Mouse (Mus musculus) embryonic stem cell, embryonic (primary cell): ENCODE measurements around the gene Rab6b.

Experiments
- CTCF ChIA-PET, 4 experiments: fragments of 300-600 bp in 2 of 4; fragments of 350-600 bp in 2 of 4; sonication (Branson Sonifier 250); formaldehyde crosslinking; loops; one replicate each; lab custom pipeline; 2022; ENCODE audit warnings: inconsistent platforms in 2 of 4; lab: Charles Lee
- POLR2A ChIA-PET, 4 experiments: fragments of 300-600 bp in 2 of 4; fragments of 350-600 bp in 2 of 4; sonication (Branson Sonifier 250); formaldehyde crosslinking; loops; one replicate each; lab custom pipeline; 2022; ENCODE audit warnings: antibody characterized with exemption in 4 of 4, inconsistent platforms in 1 of 4; lab: Charles Lee

Gene Rab6b

DNA sequence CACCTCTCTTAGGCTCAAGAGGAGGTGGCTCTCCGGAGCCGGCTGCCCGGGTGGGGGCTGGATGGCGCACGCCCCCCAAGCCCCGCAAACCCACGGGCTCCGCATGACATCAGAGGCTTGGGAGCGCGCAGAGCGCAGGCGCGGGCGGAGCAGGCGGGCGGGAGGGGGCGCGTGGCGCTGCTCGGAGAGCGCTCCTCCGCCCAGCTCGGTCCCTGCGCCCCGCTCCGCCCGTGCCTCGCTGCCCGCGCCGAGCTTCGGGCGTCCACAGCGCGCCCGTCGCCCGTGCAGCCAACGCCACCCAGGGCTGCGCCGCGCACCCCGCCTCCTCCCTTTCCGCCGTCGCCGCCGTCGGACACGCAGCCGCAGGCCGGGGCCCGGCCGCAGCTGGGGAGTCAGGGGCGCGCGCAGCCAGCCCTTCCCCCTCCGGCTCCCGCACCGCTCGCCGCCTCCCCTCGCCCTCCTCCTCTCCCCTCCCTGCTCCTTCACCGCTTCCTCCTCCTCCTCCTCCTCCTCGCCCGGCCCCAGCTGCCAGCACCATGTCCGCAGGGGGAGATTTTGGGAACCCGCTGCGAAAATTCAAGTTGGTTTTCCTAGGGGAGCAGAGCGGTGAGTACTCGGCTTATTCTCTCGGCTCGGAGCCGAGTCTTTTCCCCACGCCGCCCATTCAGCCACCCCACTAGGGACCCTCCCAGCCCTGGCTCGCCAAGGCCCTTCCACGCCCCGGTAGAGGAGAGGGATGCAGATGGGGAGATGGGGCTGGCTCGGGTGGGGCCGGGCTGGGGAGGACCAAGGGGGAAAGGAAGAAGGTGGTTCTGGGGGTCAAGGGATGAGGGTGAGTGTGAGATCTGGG is at the start of gene Rab6b:
Gene Rab6b, plus strand, starts transcription at position 167 of the 850 bp plus-strand sequence.
- POLR2A ChIA-PET = interaction anchor here in 3 of 4 experiments (0.6 to 4.7 kb wide), 13 partner anchors 11 to 188 kb away, joined by 3 to 40 read pairs (median 4); no protein-coding TSS in a partner anchor
- CTCF ChIA-PET = interaction anchor here in 3 of 4 experiments (0.5 to 1.9 kb wide), 9 partner anchors 19 to 522 kb away, joined by 3 to 7 read pairs (median 3); no protein-coding TSS in a partner anchor

DNA sequence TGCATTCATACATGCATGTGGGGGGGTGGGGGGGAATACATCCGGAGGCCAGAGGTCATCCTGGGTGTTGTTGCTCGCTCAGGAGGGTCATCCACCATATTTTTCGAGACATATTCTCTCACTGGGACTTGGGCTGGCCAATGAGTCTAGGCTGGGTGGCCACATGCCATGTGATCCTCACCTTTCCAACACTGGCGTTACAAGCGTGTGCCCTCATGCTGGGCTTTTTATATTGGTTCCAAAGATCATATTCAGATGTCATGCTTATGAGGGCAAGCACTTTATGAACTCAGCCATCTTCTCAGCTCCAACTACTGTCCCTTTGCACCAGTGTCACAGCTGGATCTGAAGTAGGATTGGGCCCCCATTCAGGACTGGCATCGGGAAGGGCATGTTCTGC is 48.0 kb upstream of the Rab6b start:
- POLR2A ChIA-PET = interaction anchor here in 1 of 4 experiments (0.9 to 1.4 kb wide), 2 partner anchors 35 to 58 kb away, joined by 3 to 4 read pairs; no protein-coding TSS in a partner anchor
- CTCF ChIA-PET = interaction anchor here in 1 of 4 experiments (1.4 kb wide), 1 partner anchor 16 kb away, joined by 3 read pairs; no protein-coding TSS in a partner anchor

DNA sequence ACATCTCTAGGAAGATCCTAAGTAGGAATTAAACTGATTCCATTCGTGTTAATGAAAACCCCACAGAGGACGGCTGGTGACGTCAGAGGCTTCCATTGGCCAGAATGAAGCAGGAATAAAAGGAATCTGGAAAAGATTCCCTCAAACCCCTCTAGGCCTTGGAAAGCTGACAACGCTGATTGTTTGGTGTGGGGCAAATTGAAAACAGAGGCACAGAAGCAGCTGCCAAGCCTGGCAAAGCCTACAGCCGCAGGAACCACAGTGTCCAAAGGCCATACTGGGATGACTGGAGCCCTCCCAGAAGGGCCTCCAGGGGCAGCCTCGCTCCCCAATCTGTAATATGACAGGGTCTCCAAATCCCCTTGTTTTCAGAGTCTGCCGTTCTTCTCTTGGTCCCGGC is 44.7 kb upstream of the Rab6b start:
- CTCF ChIA-PET = no interaction called here
- POLR2A ChIA-PET = no interaction called here

DNA sequence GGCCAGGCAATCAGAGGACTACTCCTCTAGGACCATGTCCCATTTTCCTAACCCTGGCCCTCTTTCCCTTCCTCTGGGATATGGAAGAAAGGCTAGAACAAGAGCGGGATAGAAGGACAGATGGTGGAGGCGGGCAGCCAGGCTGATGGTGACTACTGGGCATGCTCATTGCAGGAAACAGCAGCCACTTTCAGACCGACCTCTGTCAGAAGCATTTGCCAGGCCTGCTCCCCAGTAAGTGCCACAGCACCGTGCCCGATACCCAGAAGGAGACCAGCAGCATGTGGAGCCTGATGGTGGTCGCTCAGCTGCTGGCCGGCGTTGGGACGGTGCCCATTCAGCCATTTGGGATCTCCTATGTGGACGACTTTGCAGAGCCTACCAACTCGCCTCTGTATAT is 43.9 kb upstream of the Rab6b start:
- ChIA-PET CTCF (no interaction called here), POLR2A (interaction anchor here in 1 of 4 experiments (0.6 to 1.1 kb wide), 2 partner anchors 29 to 273 kb away, joined by 3 to 4 read pairs; no protein-coding TSS in a partner anchor)

DNA sequence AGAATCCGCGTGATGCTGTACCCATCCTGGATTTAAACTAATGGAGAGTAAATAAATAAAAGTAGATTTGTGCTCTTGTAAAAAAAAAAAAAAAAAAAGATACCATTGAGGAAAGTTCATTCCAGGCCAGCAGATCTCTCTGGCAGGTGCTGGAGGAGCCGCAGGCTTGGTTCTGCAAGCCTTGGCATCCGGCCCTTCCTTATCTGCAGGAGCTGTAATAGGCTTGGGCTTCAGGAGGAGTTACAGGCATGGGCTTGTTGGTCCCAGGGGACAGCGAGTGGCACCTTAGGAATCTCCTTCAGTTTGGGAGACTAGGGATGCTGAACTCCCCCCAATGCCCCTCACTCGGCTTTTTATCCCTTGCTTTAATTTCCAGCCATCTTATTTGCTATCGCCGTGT is 42.8 kb upstream of the Rab6b start:
- ChIA-PET POLR2A (interaction anchor here in 1 of 4 experiments (1.6 kb wide), 1 partner anchor 9 kb away, joined by 4 read pairs; no protein-coding TSS in a partner anchor), CTCF (no interaction called here)

DNA sequence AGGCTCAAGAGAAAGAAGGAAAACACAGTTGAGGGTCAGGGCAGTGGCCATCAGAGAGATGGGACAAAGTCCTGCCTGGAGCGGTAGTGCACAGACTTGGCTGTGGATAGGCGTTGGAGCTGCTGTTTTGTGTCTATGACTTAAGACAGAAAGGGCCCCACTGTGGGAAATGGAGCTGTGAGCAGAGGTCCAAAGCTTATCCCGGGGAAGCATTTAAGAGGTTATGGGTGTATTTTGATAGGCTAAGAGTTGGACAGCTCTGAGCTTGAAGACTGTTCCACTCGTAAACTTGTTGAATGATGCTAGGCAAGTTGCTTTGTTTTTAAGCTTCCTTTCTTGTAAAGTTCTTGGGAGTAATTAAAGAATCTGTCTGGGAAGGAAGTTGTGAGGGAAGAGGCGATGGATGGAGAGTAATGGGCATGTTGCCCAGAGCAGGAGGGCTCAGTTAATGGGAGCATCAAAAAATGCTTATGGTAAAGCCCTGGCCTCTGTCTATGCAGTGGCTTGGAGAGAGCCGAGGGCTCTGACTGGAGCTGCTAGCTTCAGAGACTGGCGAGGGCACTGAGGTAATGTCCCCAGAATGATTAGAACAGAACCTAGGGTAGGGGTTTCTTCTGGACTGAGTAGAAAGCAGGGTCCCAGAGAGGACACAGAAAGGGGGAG is 39.9 kb upstream of the Rab6b start:
- POLR2A ChIA-PET = interaction anchor here in 1 of 4 experiments (1.1 to 1.4 kb wide), 2 partner anchors 10 to 110 kb away, joined by 3 to 4 read pairs; no protein-coding TSS in a partner anchor
- CTCF ChIA-PET = no interaction called here

DNA sequence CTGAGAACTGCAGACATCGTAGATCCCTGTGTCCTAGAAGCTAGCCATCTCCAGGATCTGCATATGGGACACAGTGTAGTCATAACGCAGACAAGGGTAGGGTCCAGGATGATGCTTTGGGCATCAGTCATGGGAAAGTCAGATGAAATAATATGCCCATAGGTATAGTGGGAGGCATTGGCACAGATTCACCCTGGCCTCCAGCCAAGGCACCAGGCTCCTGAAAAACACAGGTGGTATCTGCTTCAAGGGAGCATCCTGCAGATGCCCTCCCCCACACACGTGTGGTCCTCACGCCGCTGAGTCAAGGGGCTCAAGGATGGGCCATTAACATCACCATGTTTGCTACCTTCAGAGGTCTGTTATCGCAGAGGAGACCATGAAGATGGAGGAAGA is 39.4 kb upstream of the Rab6b start:
- CTCF ChIA-PET = no interaction called here
- POLR2A ChIA-PET = interaction anchor here in 1 of 4 experiments (1.1 to 1.4 kb wide), 2 partner anchors 10 to 110 kb away, joined by 3 to 4 read pairs; no protein-coding TSS in a partner anchor

DNA sequence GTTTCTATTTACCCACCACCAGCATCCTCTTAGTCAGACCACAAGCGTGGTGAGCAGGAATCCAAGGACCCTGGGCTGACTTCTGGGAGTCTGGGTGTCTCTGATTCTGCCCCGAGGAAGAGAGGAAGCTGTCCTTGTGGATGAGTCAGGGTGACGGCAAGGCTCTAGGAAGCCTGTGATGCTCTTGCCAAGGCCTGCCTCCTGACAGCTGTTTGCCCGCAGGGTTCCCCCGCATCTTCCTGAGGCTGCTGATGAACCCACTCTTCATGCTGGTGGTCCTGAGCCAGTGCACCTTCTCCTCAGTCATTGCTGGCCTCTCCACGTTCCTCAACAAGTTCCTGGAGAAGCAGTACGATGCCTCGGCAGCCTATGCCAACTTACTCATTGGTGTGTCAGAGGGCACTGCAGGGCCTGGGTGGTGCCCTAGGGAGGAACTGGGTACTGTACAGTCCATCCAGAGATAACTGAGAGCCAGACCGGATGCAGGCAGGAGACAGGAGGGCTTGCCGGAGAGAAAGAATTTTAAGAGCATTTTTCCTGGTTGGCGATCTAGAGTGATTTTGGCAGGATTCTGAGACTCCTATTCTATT is 38.6 kb upstream of the Rab6b start:
- ChIA-PET CTCF (interaction anchor here in 1 of 4 experiments (1.0 kb wide), 1 partner anchor 440 kb away, joined by 3 read pairs; no protein-coding TSS in a partner anchor), POLR2A (no interaction called here)

DNA sequence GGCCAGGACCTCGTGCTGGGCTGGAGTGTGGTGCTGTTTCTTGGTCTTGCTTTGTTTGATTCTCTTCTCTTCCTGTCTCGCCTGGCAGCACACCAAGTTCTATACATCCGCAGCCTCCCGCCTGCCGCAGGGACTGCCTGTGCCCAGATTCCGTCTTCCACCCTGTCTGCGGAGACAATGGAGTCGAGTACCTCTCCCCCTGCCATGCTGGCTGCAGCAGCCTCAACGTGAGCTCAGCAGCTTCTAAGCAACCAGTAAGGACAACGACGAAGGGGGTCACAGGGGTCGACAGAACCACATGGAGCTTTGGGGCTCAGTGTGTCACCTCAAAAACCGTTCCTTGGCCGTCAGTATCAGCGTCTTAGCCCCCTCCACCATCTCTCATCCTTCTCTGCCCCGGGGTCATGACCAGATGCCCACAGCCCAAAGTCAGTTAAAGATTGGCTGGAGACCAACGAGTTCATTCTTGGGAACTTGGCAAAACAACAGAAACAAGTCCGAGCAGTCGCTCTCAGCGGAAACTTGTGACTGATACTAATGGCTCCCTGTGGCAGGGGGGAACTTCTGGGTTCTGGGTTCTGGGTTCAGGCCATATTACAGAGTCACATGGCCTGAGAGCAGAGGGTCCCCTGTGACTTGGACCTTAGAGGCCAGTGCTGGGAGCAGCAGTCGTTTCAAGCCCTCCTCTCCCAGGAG is 34.6 kb upstream of the Rab6b start:
- CTCF ChIA-PET = no interaction called here
- POLR2A ChIA-PET = interaction anchor here in 2 of 4 experiments (1.0 to 1.7 kb wide), 3 partner anchors 8 to 13 kb away, joined by 3 to 4 read pairs (median 4); no protein-coding TSS in a partner anchor

DNA sequence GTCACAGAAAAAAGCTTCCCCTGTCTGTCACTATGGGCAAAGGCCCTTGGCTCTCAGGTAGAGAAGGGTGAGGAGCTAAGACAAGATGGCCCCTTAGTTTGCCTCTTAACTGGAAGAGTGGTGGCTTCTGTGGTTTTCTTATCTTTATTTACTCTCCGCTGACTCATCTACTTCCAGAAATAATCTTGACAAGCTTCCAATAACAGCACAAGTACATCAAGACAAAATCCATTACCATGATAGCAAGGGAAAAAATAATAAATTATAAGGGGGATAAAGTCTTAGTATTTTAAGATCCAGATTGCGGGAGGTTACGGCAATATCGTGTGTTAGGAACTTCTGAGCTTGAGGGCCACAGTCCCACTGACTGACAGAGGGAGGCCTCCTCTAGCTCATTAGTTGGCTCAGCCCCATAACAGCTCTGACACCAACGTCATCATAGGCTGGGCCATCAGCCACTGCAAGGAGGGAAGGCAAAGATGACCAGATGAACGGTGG is 33.3 kb upstream of the Rab6b start:
- CTCF ChIA-PET = interaction anchor here in 2 of 4 experiments (0.6 to 1.1 kb wide), 3 partner anchors 11 to 185 kb away, joined by 3 to 4 read pairs (median 3); no protein-coding TSS in a partner anchor
- POLR2A ChIA-PET = interaction anchor here in 1 of 4 experiments (0.6 to 1.2 kb wide), 3 partner anchors 9 to 576 kb away, joined by 3 to 4 read pairs (median 3); no protein-coding TSS in a partner anchor

DNA sequence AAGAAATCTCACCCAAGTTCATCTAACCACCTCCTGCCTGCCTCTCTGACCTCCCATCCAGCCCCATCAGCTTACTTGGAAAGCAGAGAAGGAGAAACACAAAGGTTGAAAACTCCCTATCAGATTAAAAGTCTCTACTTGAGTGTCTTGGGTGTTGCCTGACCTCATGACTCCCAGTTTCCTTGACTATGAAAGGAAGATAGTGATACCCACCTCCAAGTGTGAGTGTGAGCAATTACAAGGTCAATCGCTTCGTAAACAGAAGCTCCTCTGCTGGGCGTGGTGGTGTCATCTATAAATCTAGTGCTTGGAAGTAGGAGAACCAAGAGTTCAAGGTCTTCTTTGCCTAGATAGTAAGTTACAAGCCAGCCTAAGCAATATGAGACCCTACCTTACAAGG is 31.4 kb upstream of the Rab6b start:
- ChIA-PET POLR2A (interaction anchor here in 2 of 4 experiments (0.5 to 0.6 kb wide), 2 partner anchors 25 to 133 kb away, joined by 3 read pairs; no protein-coding TSS in a partner anchor), CTCF (interaction anchor here in 1 of 4 experiments (0.8 kb wide), 1 partner anchor 12 kb away, joined by 3 read pairs; no protein-coding TSS in a partner anchor)

DNA sequence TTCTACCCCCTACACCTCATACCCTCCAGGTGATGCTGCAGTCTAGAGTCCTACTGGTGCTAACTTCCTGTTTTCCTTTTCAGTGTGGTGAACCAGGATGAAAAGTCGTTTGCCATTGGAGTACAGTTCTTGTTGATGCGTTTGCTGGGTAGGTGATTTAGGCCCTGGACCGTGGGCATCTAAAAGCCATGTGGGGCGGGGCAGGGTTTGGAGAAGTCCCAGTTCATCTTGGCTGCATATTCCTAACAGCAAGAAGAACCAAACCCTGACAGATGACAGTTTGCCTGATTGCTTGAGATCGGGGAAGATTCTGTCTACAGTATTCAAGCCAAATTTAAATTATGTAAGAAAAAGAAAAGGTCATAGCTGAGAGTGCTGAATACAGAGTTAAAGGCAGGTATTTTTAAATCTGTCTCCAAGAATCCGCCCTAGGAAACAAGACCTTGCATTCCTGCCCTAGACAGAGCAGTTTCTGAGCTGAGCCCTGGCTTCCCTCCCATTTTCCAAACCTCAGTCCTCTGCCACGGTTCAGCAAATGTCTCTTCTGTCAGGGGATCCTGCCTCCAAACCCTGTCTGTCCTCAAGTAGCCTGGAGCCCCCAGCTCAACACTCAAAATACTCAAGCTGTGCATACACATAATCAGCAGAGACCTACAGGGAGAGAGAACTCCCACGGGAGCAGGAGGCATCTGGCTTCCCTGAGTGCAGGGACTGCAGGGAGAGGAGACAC is 29.2 kb upstream of the Rab6b start:
- POLR2A ChIA-PET = interaction anchor here in 1 of 4 experiments (0.5 kb wide), 2 partner anchors 42 to 77 kb away, joined by 3 to 5 read pairs; no protein-coding TSS in a partner anchor
- CTCF ChIA-PET = interaction anchor here in 1 of 4 experiments (1.4 kb wide), 1 partner anchor 10 kb away, joined by 4 read pairs; no protein-coding TSS in a partner anchor

DNA sequence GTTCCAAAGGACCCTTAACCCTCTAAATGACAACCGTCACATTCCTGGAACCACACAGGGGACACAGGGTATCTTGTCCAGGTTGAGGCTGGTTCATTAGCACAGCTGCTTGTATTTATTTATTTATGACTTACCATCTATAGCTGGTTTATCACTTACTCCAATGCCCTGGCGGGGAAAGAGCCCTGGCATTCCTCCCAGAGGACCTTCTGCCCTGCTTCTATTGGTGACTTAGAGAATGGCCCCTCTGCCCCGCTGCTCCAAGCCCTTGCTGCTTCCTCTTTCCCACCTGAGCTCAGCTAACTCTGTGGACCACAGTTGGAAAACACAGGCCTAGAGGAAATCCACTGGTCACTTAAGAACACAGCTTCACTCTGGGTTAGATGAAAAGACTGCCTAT is 28.2 kb upstream of the Rab6b start:
- ChIA-PET CTCF (interaction anchor here in 1 of 4 experiments (1.4 kb wide), 1 partner anchor 9 kb away, joined by 4 read pairs; no protein-coding TSS in a partner anchor), POLR2A (interaction anchor here in 1 of 4 experiments (0.5 kb wide), 1 partner anchor 453 kb away, joined by 3 read pairs; no protein-coding TSS in a partner anchor)

DNA sequence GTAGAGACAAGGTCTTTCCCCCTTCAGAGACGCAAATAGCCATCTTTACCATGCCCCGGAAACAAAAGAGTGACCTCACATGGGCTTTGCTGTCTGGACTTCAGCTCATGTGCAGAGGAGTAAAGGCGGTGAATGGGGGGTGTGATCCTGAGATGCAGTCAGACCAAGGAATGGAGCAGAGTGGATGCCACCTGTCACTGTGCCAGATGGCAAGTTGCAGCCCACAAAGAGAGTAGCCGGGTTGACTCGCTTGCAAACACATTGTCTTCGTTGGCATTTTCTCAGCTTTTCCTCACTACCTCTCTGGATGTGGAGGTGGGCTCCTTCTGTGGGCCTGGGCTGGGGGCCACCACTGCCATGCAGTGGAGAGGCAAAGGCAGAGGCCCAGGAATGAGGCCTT is 24.9 kb upstream of the Rab6b start:
- POLR2A ChIA-PET = interaction anchor here in 3 of 4 experiments (0.5 to 1.6 kb wide), 5 partner anchors 11 to 218 kb away, joined by 3 to 4 read pairs (median 4); partner anchors contain the start of genes 1300017J02Rik (in 1 of the 3) and Topbp1 (in 1 of the 3)
- CTCF ChIA-PET = interaction anchor here in 1 of 4 experiments (0.6 to 1.0 kb wide), 2 partner anchors 73 to 125 kb away, joined by 3 to 4 read pairs; no protein-coding TSS in a partner anchor

DNA sequence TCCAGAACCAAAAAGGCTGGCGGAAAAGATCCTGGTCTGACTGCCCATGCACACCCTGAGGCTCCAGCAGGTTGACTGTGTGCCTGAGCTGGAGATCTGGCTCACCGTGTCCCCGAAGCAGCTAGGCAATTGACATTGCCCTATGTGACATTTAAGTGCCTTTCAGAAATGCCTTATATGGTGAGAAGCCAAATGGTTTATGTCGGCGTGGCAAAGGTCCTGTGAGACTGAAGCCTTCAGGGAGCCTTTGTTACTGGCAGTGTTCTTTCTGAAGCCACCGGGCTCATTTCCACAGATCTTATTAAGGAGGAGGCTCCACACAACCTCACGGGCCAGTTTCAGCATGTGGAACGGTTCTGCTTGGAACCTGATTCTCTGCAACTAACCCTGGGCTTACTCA is 24.3 kb upstream of the Rab6b start:
- POLR2A ChIA-PET = interaction anchor here in 1 of 4 experiments (1.6 kb wide), 1 partner anchor 125 kb away, joined by 3 read pairs; no protein-coding TSS in a partner anchor
- CTCF ChIA-PET = interaction anchor here in 1 of 4 experiments (0.6 to 1.0 kb wide), 2 partner anchors 73 to 126 kb away, joined by 3 to 4 read pairs; no protein-coding TSS in a partner anchor

DNA sequence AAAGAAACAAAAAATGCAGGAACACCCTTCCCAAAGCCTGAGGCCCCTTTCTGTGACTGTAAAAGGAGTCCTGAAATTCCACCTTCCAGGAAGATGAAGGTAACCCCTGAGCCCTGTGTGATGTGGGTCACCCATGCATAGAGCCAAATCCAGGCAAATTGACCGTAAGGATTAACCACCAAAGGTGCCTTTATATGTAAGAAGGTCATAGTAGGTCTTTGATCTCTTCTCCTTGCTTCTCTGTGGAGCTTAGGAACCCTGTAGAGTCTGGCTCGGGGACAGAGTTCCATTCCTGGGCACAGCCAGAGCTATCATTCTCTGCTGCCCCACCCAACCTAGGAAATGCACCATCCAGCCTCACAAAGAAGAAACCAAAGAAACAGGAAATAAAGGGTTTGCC is 22.9 kb upstream of the Rab6b start:
- CTCF ChIA-PET = interaction anchor here in 1 of 4 experiments (0.9 kb wide), 1 partner anchor 10 kb away, joined by 3 read pairs; no protein-coding TSS in a partner anchor
- POLR2A ChIA-PET = interaction anchor here in 2 of 4 experiments (0.5 to 1.0 kb wide), 3 partner anchors 32 to 275 kb away, joined by 3 to 5 read pairs (median 3); no protein-coding TSS in a partner anchor
